Mouse (Mus musculus): Measurements from ENCODE around the gene Nbl1.

- TF ChIP-seq GATA1 (IDR thresholded peaks at IDR 0.05; ENCODE audit: borderline replicate concordance, low read length), result no peak
- no peak for TF ChIP-seq FLI1 (IDR thresholded peaks at IDR 0.05; ENCODE audit: low read length)
These were observed 12.7 kb upstream of the Nbl1 start for GRCm38 (mm10) chr4:139105453-139105852.

Measured in megakaryocyte, embryonic 14.5 days (primary cell).